Mouse (Mus musculus) frontal cortex, postnatal 14 days (tissue): ENCODE results near the gene Tead1.

ENCODE experiments used
- DNase-seq, 2 experiments: peaks; one replicate each; pipeline ENCODE4 v3.0.0; 2022; ENCODE audit warnings: low spot score in 2 of 2

The Tead1 gene

GRCm38 (mm10) chr7:112685993-112686392, 6.9 kb downstream of the Tead1 start:
- no peak for DNase-seq

- no peak for DNase-seq
Observed at GRCm38 (mm10) chr7:112686586-112686985, 7.5 kb downstream of the Tead1 start.

- DNase-seq: no peak
Observed at GRCm38 (mm10) chr7:112688425-112689001, 9.4 kb downstream of the Tead1 start.

GRCm38 (mm10) chr7:112690836-112691781, 12.0 kb downstream of the Tead1 start:
- DNase-seq: no peak

GRCm38 (mm10) chr7:112693566-112693965, 14.4 kb downstream of the Tead1 start:
- no peak for DNase-seq

GRCm38 (mm10) chr7:112696777-112697161, 17.7 kb downstream of the Tead1 start:
- no peak for DNase-seq

- DNase-seq: no peak
Observed at GRCm38 (mm10) chr7:112697162-112697841, 18.2 kb downstream of the Tead1 start.

- DNase-seq: no peak
Observed at GRCm38 (mm10) chr7:112700082-112700481, 21.0 kb downstream of the Tead1 start.

- no peak for DNase-seq
Observed at GRCm38 (mm10) chr7:112703341-112703740, 24.2 kb downstream of the Tead1 start.

- DNase-seq: no peak
Observed at GRCm38 (mm10) chr7:112705870-112706269, 26.8 kb downstream of the Tead1 start.

GRCm38 (mm10) chr7:112706756-112707155, 27.6 kb downstream of the Tead1 start:
- DNase-seq: no peak

- DNase-seq: no peak
Observed at GRCm38 (mm10) chr7:112710409-112711107, 31.4 kb downstream of the Tead1 start.

GRCm38 (mm10) chr7:112711977-112712376, 32.9 kb downstream of the Tead1 start:
- DNase-seq: no peak

GRCm38 (mm10) chr7:112713509-112713908, 34.4 kb downstream of the Tead1 start:
- DNase-seq: no peak

GRCm38 (mm10) chr7:112714783-112715182, 35.7 kb downstream of the Tead1 start:
- DNase-seq: no peak

GRCm38 (mm10) chr7:112716701-112717100, 37.6 kb downstream of the Tead1 start:
- DNase-seq: no peak

GRCm38 (mm10) chr7:112717676-112718075, 38.6 kb downstream of the Tead1 start:
- no peak for DNase-seq

- no peak for DNase-seq
Observed at GRCm38 (mm10) chr7:112719394-112720142, 40.5 kb downstream of the Tead1 start.

- DNase-seq: peak; percentile 16 to 42
Observed at GRCm38 (mm10) chr7:112720143-112720988, 41.2 kb downstream of the Tead1 start.

- DNase-seq: no peak
Observed at GRCm38 (mm10) chr7:112720989-112721337, 41.8 kb downstream of the Tead1 start.
